Mouse (Mus musculus): ENCODE measurements around the gene Edil3. TPM values are rescaled to one million over a fixed set of nuclear protein-coding genes. Genes with fewer than 3 reads are reported as not detected.

Edil3 gene
- 5.3 and 5.8 TPM in 2 replicates for polyA plus RNA-seq (2014; fragmentation: Nextera tagmentation; extraction: Ambion mirVana)

GRCm38 (mm10) chr13:88821440-88822331, at the start of gene Edil3:
Edil3 (plus strand) TSS chr13:88821472.
- no peak within 1 kb of the TSS for H3K27ac ChIP-seq (replicated peaks in 1 of 2; ENCODE audit: control insufficient read depth in 1 of 2, insufficient read depth in 1 of 2, low read depth in 2 of 2, low read length in 2 of 2)
- no peaks in the 10 kb centered on the region for H3K9me3 ChIP-seq (ENCODE audit: control insufficient read depth, low read length)
- H3K4me1 ChIP-seq (ENCODE audit: control insufficient read depth in 2 of 2, insufficient read depth in 2 of 2, low read length in 2 of 2) = peaks cover 4 to 5% of the 10 kb centered on the region in 2 experiments; a peak in 1 of 4 replicates
- 0 out of 2 replicates have a peak, but pooled peaks have one; percentile 50 for ATAC-seq (ENCODE audit: insufficient number of reproducible peaks, insufficient read depth, low FRiP score, low read depth)
- no peaks in the 10 kb centered on the region for H3K36me3 ChIP-seq (ENCODE audit: control insufficient read depth, insufficient read depth, low read length)
- H3K9ac ChIP-seq (ENCODE audit: low read length) = peak within 1 kb of the TSS; percentile 78
- H3K4me3 ChIP-seq (ENCODE audit: control insufficient read depth in 1 of 2, insufficient read depth in 1 of 2, low read depth in 1 of 2, low read length in 2 of 2) = peak within 1 kb of the TSS; percentile 61 to 79
- under 1% methylated on average over 60 of the region's 60 CpGs for WGBS
- H3K4me2 ChIP-seq (ENCODE audit: low read length) = peak within 1 kb of the TSS; percentile 99
- no peaks in the 10 kb centered on the region; the same call in 1 of the 2 replicates for H3K27me3 ChIP-seq (ENCODE audit: control insufficient read depth, insufficient read depth, low read length)

- ATAC-seq (ENCODE audit: insufficient number of reproducible peaks, insufficient read depth, low FRiP score, low read depth) = no peak
- no peaks in the 10 kb centered on the region for H3K36me3 ChIP-seq (ENCODE audit: control insufficient read depth, insufficient read depth, low read length)
- no peak overlapping the region for H3K27ac ChIP-seq (replicated peaks in 1 of 2; ENCODE audit: control insufficient read depth in 1 of 2, insufficient read depth in 1 of 2, low read depth in 2 of 2, low read length in 2 of 2)
- H3K4me1 ChIP-seq (ENCODE audit: control insufficient read depth in 2 of 2, insufficient read depth in 2 of 2, low read length in 2 of 2) = no peaks in the 10 kb centered on the region
- WGBS = 89% methylated on average over 1 of the region's 1 CpGs
- H3K9ac ChIP-seq (ENCODE audit: low read length) = no peak overlapping the region
- no peak overlapping the region for H3K4me3 ChIP-seq (ENCODE audit: control insufficient read depth in 1 of 2, insufficient read depth in 1 of 2, low read depth in 1 of 2, low read length in 2 of 2)
- H3K27me3 ChIP-seq (ENCODE audit: control insufficient read depth, insufficient read depth, low read length) = no peaks in the 10 kb centered on the region
- H3K4me2 ChIP-seq (ENCODE audit: low read length) = no peak overlapping the region
- H3K9me3 ChIP-seq (ENCODE audit: control insufficient read depth, low read length) = no peaks in the 10 kb centered on the region
Observed at GRCm38 (mm10) chr13:88799186-88799585, 22.1 kb upstream of the Edil3 start.

GRCm38 (mm10) chr13:88801006-88801405, 20.3 kb upstream of the Edil3 start:
- Histone ChIP-seq H3K9ac (ENCODE audit: low read length) (no peak overlapping the region), H3K36me3 (ENCODE audit: control insufficient read depth, insufficient read depth, low read length) (no peaks in the 10 kb centered on the region), H3K9me3 (ENCODE audit: control insufficient read depth, low read length) (no peaks in the 10 kb centered on the region), H3K27me3 (ENCODE audit: control insufficient read depth, insufficient read depth, low read length) (no peaks in the 10 kb centered on the region), H3K4me1 (ENCODE audit: control insufficient read depth in 2 of 2, insufficient read depth in 2 of 2, low read length in 2 of 2) (no peaks in the 10 kb centered on the region), H3K4me3 (ENCODE audit: control insufficient read depth in 1 of 2, insufficient read depth in 1 of 2, low read depth in 1 of 2, low read length in 2 of 2) (no peak overlapping the region), H3K4me2 (ENCODE audit: low read length) (no peak overlapping the region), H3K27ac (replicated peaks in 1 of 2; ENCODE audit: control insufficient read depth in 1 of 2, insufficient read depth in 1 of 2, low read depth in 2 of 2, low read length in 2 of 2) (no peak overlapping the region)
- 97% methylated on average over 1 of the region's 1 CpGs for WGBS
- ATAC-seq (ENCODE audit: insufficient number of reproducible peaks, insufficient read depth, low FRiP score, low read depth) = no peak

- no peak overlapping the region for H3K4me3 ChIP-seq (ENCODE audit: control insufficient read depth in 1 of 2, insufficient read depth in 1 of 2, low read depth in 1 of 2, low read length in 2 of 2)
- WGBS = 56% methylated on average over 1 of the region's 1 CpGs
- no peaks in the 10 kb centered on the region for H3K9me3 ChIP-seq (ENCODE audit: control insufficient read depth, low read length)
- H3K4me2 ChIP-seq (ENCODE audit: low read length) = no peak overlapping the region
- ATAC-seq (ENCODE audit: insufficient number of reproducible peaks, insufficient read depth, low FRiP score, low read depth) = no peak
- no peak overlapping the region for H3K27ac ChIP-seq (replicated peaks in 1 of 2; ENCODE audit: control insufficient read depth in 1 of 2, insufficient read depth in 1 of 2, low read depth in 2 of 2, low read length in 2 of 2)
- no peaks in the 10 kb centered on the region for H3K36me3 ChIP-seq (ENCODE audit: control insufficient read depth, insufficient read depth, low read length)
- no peak overlapping the region for H3K9ac ChIP-seq (ENCODE audit: low read length)
- no peaks in the 10 kb centered on the region for H3K27me3 ChIP-seq (ENCODE audit: control insufficient read depth, insufficient read depth, low read length)
- no peaks in the 10 kb centered on the region for H3K4me1 ChIP-seq (ENCODE audit: control insufficient read depth in 2 of 2, insufficient read depth in 2 of 2, low read length in 2 of 2)
Observed at GRCm38 (mm10) chr13:88805838-88806237, 15.4 kb upstream of the Edil3 start.

GRCm38 (mm10) chr13:88806269-88806668, 15.0 kb upstream of the Edil3 start:
- ATAC-seq (ENCODE audit: insufficient number of reproducible peaks, insufficient read depth, low FRiP score, low read depth) = no peak
- 86% methylated on average over 3 of the region's 3 CpGs for WGBS

GRCm38 (mm10) chr13:88810097-88810496, 11.2 kb upstream of the Edil3 start:
- H3K9ac ChIP-seq (ENCODE audit: low read length) = no peak overlapping the region
- H3K4me2 ChIP-seq (ENCODE audit: low read length) = no peak overlapping the region
- H3K9me3 ChIP-seq (ENCODE audit: control insufficient read depth, low read length) = no peaks in the 10 kb centered on the region
- H3K4me3 ChIP-seq (ENCODE audit: control insufficient read depth in 1 of 2, insufficient read depth in 1 of 2, low read depth in 1 of 2, low read length in 2 of 2) = no peak overlapping the region
- WGBS = 97% methylated on average over 1 of the region's 1 CpGs
- no peaks in the 10 kb centered on the region for H3K36me3 ChIP-seq (ENCODE audit: control insufficient read depth, insufficient read depth, low read length)
- ATAC-seq (ENCODE audit: insufficient number of reproducible peaks, insufficient read depth, low FRiP score, low read depth) = no peak
- no peak overlapping the region for H3K27ac ChIP-seq (replicated peaks in 1 of 2; ENCODE audit: control insufficient read depth in 1 of 2, insufficient read depth in 1 of 2, low read depth in 2 of 2, low read length in 2 of 2)
- H3K27me3 ChIP-seq (ENCODE audit: control insufficient read depth, insufficient read depth, low read length) = no peaks in the 10 kb centered on the region
- H3K4me1 ChIP-seq (ENCODE audit: control insufficient read depth in 2 of 2, insufficient read depth in 2 of 2, low read length in 2 of 2) = no peaks in the 10 kb centered on the region

More at GRCm38 (mm10) chr13:88806269-88806668, 15.0 kb upstream of the Edil3 start:
- Histone ChIP-seq H3K27ac (replicated peaks in 1 of 2; ENCODE audit: control insufficient read depth in 1 of 2, insufficient read depth in 1 of 2, low read depth in 2 of 2, low read length in 2 of 2) (no peak overlapping the region), H3K36me3 (ENCODE audit: control insufficient read depth, insufficient read depth, low read length) (no peaks in the 10 kb centered on the region), H3K4me3 (ENCODE audit: control insufficient read depth in 1 of 2, insufficient read depth in 1 of 2, low read depth in 1 of 2, low read length in 2 of 2) (no peak overlapping the region), H3K4me1 (ENCODE audit: control insufficient read depth in 2 of 2, insufficient read depth in 2 of 2, low read length in 2 of 2) (no peaks in the 10 kb centered on the region), H3K9ac (ENCODE audit: low read length) (no peak overlapping the region), H3K9me3 (ENCODE audit: control insufficient read depth, low read length) (no peaks in the 10 kb centered on the region), H3K27me3 (ENCODE audit: control insufficient read depth, insufficient read depth, low read length) (no peaks in the 10 kb centered on the region), H3K4me2 (ENCODE audit: low read length) (no peak overlapping the region)

GRCm38 (mm10) chr13:88820686-88821308, 475 bp upstream of the Edil3 start:
- Histone ChIP-seq H3K27ac (replicated peaks in 1 of 2; ENCODE audit: control insufficient read depth in 1 of 2, insufficient read depth in 1 of 2, low read depth in 2 of 2, low read length in 2 of 2) (no peak overlapping the region), H3K4me3 (ENCODE audit: control insufficient read depth in 1 of 2, insufficient read depth in 1 of 2, low read depth in 1 of 2, low read length in 2 of 2) (peak overlapping the region; percentile 61 to 79), H3K27me3 (ENCODE audit: control insufficient read depth, insufficient read depth, low read length) (no peaks in the 10 kb centered on the region; the same call in 1 of the 2 replicates), H3K4me1 (ENCODE audit: control insufficient read depth in 2 of 2, insufficient read depth in 2 of 2, low read length in 2 of 2) (peaks cover 4 to 5% of the 10 kb centered on the region in 2 experiments; a peak in 1 of 4 replicates), H3K9ac (ENCODE audit: low read length) (peak overlapping the region; percentile 78; the same call in 1 of the 2 replicates), H3K4me2 (ENCODE audit: low read length) (peak overlapping the region; percentile 99), H3K36me3 (ENCODE audit: control insufficient read depth, insufficient read depth, low read length) (no peaks in the 10 kb centered on the region), H3K9me3 (ENCODE audit: control insufficient read depth, low read length) (no peaks in the 10 kb centered on the region)
- ATAC-seq (ENCODE audit: insufficient number of reproducible peaks, insufficient read depth, low FRiP score, low read depth) = no peak
- WGBS = 22% methylated on average over 5 of the region's 5 CpGs
